In the genomic region with DNA sequence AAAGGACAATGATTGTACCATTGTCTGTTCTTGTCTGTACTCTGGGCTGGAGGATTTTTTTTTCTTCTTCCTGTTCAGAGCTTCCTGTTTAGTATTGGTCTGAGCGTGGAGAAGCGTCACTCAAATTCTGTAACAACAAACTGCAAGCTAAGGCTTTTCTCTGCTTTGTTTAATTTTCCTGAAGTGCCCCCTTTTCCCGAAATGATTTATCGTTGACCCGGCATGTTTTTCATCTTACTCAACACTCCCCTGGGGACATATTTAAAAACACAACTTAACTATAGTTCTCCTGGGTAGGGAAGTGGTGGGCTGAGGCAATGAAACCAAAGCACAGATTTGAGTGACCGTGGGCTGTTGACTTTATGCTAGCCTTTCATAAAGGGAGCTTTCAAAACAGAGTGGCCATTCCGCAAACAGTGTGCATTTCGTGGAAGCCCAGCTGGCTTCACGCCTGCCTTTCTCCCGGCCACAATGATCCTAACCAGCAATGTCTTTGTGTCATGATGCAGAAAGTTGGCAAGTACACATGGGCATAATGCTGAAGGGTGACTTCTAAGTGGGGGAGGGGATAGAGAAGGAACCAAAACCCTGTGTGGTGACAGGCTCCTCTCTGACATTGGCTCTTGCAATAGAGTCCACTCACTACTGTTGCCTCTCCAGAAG, we compare ENCODE assay signal across 8 mouse cellular contexts.
DNase-seq lines count a peak whose midpoint lies in the region; ATAC-seq and TF ChIP-seq lines count a peak whose summit lies in the region.

No protein-coding gene starts in this region.

- 69% methylated on average over 10 of the region's 10 CpGs for WGBS in midbrain, embryonic 12.5 days
- 59% methylated on average over 10 of the region's 10 CpGs for WGBS in midbrain, embryonic 15.5 days
- 52% methylated on average over 10 of the region's 10 CpGs for WGBS in heart, postnatal 0 days
- WGBS in liver, embryonic 12.5 days (ENCODE audit: insufficient replicate concordance), result 59% methylated on average over 10 of the region's 10 CpGs
- WGBS in neural tube, embryonic 15.5 days, result 39% methylated on average over 10 of the region's 10 CpGs
- 48% methylated on average over 10 of the region's 10 CpGs for WGBS in thymus, adult 2 months

- H3K9me3 ChIP-seq in midbrain, embryonic 12.5 days, result no peaks in the 10 kb centered on the region
- no peaks in the 10 kb centered on the region for H3K9me3 ChIP-seq in midbrain, embryonic 15.5 days
- H3K9me3 ChIP-seq in heart, postnatal 0 days (replicated peaks; ENCODE audit: control insufficient read depth, low read length), result no peaks in the 10 kb centered on the region
- no peaks in the 10 kb centered on the region for H3K9me3 ChIP-seq in liver, embryonic 12.5 days (replicated peaks)
- no peaks in the 10 kb centered on the region for H3K9me3 ChIP-seq in neural tube, embryonic 15.5 days (replicated peaks)

- peak; percentile 73 for DNase-seq in brain, embryonic 14.5 days (ENCODE audit: low read depth)
- DNase-seq in heart, postnatal 0 days (ENCODE audit: low spot score), result peak; percentile 30
- no peak for DNase-seq in thymus, adult 2 months

- no peaks in the 10 kb centered on the region for H3K27me3 ChIP-seq in midbrain, embryonic 12.5 days
- no peaks in the 10 kb centered on the region for H3K27me3 ChIP-seq in midbrain, embryonic 15.5 days (replicated peaks)
- no peaks in the 10 kb centered on the region for H3K27me3 ChIP-seq in heart, postnatal 0 days (ENCODE audit: control insufficient read depth, insufficient read depth, low read length)
- no peaks in the 10 kb centered on the region for H3K27me3 ChIP-seq in liver, embryonic 12.5 days (replicated peaks)
- no peaks in the 10 kb centered on the region for H3K27me3 ChIP-seq in neural tube, embryonic 15.5 days (replicated peaks)
- no peaks in the 10 kb centered on the region for H3K27me3 ChIP-seq in thymus, adult 2 months (ENCODE audit: control insufficient read depth, insufficient read depth, low read length)

- no peak for TF ChIP-seq CTCF in brain, embryonic 14.5 days (IDR thresholded peaks at IDR 0.05; ENCODE audit: borderline replicate concordance, extremely low read depth, insufficient read depth, insufficient read length)
- no peak for TF ChIP-seq CTCF in heart, postnatal 0 days (IDR thresholded peaks at IDR 0.05; ENCODE audit: low read depth)
- TF ChIP-seq CTCF in thymus, adult 2 months (IDR thresholded peaks at IDR 0.05; ENCODE audit: borderline replicate concordance, control insufficient read depth, extremely low read depth, insufficient read depth, low read length, poor library complexity), result no peak

- 0 out of 2 replicates have a peak overlapping the region, but pooled peaks have one; percentile 20 for H3K27ac ChIP-seq in midbrain, embryonic 12.5 days (replicated peaks)
- no peak overlapping the region for H3K27ac ChIP-seq in midbrain, embryonic 15.5 days
- H3K27ac ChIP-seq in heart, postnatal 0 days (ENCODE audit: low read depth), result peak overlapping the region; percentile 73
- peak overlapping the region; percentile 92 for H3K27ac ChIP-seq in liver, embryonic 12.5 days
- peak overlapping the region; percentile 67 for H3K27ac ChIP-seq in neural tube, embryonic 15.5 days (replicated peaks)
- no peak overlapping the region for H3K27ac ChIP-seq in thymus, adult 2 months (ENCODE audit: control insufficient read depth, insufficient read depth, low read length)

- no peak for TF ChIP-seq POLR2A in brain, embryonic 14.5 days (IDR thresholded peaks at IDR 0.05; ENCODE audit: borderline replicate concordance, extremely low read depth, insufficient read depth, insufficient read length, poor library complexity, severe bottlenecking)
- no peak for TF ChIP-seq POLR2A in thymus, adult 2 months (IDR thresholded peaks at IDR 0.05; ENCODE audit: control insufficient read depth, extremely low read depth, insufficient read depth, low read length, poor library complexity)

- H3K4me3 ChIP-seq in midbrain, embryonic 12.5 days, result no peak overlapping the region
- H3K4me3 ChIP-seq in midbrain, embryonic 15.5 days, result no peak overlapping the region
- H3K4me3 ChIP-seq in heart, postnatal 0 days (ENCODE audit: low read depth, low read length), result no peak overlapping the region
- H3K4me3 ChIP-seq in liver, embryonic 12.5 days, result no peak overlapping the region
- H3K4me3 ChIP-seq in neural tube, embryonic 15.5 days (replicated peaks), result no peak overlapping the region
- no peak overlapping the region for H3K4me3 ChIP-seq in thymus, adult 2 months (ENCODE audit: control insufficient read depth, insufficient read depth, low read length)

- TF ChIP-seq EP300 in heart, postnatal 0 days (IDR thresholded peaks at IDR 0.05; ENCODE audit: low read depth), result no peak

- H3K4me1 ChIP-seq in midbrain, embryonic 12.5 days, result no peaks in the 10 kb centered on the region
- H3K4me1 ChIP-seq in midbrain, embryonic 15.5 days, result no peaks in the 10 kb centered on the region
- peaks cover 17% of the 10 kb centered on the region for H3K4me1 ChIP-seq in heart, postnatal 0 days (ENCODE audit: control insufficient read depth, insufficient read depth)
- peaks cover 95% of the 10 kb centered on the region for H3K4me1 ChIP-seq in liver, embryonic 12.5 days
- peaks cover 13% of the 10 kb centered on the region for H3K4me1 ChIP-seq in neural tube, embryonic 15.5 days
- peaks cover 26% of the 10 kb centered on the region for H3K4me1 ChIP-seq in thymus, adult 2 months (replicated peaks; ENCODE audit: control insufficient read depth, insufficient read depth, low read length)

- no peak overlapping the region for H3K4me2 ChIP-seq in midbrain, embryonic 12.5 days (replicated peaks)
- no peak overlapping the region for H3K4me2 ChIP-seq in midbrain, embryonic 15.5 days
- H3K4me2 ChIP-seq in heart, postnatal 0 days (ENCODE audit: low read depth, low read length), result peak overlapping the region; percentile 18; the same call in 1 of the 2 replicates
- 0 out of 2 replicates have a peak overlapping the region, but pooled peaks have one; percentile 9 for H3K4me2 ChIP-seq in liver, embryonic 12.5 days
- H3K4me2 ChIP-seq in neural tube, embryonic 15.5 days, result peak overlapping the region; percentile 23; the same call in 1 of the 2 replicates

- no peaks in the 10 kb centered on the region for H3K36me3 ChIP-seq in midbrain, embryonic 12.5 days
- no peaks in the 10 kb centered on the region for H3K36me3 ChIP-seq in midbrain, embryonic 15.5 days (replicated peaks)
- no peaks in the 10 kb centered on the region for H3K36me3 ChIP-seq in heart, postnatal 0 days (replicated peaks; ENCODE audit: control insufficient read depth, insufficient read depth, low read length)
- H3K36me3 ChIP-seq in liver, embryonic 12.5 days, result no peaks in the 10 kb centered on the region
- H3K36me3 ChIP-seq in neural tube, embryonic 15.5 days, result no peaks in the 10 kb centered on the region
- H3K36me3 ChIP-seq in thymus, adult 2 months (ENCODE audit: control insufficient read depth, insufficient read depth, low read length), result no peaks in the 10 kb centered on the region

- no peak overlapping the region for H3K9ac ChIP-seq in midbrain, embryonic 12.5 days (replicated peaks)
- H3K9ac ChIP-seq in midbrain, embryonic 15.5 days, result no peak overlapping the region
- no peak overlapping the region for H3K9ac ChIP-seq in heart, postnatal 0 days (replicated peaks; ENCODE audit: low read depth, low read length)
- H3K9ac ChIP-seq in liver, embryonic 12.5 days, result peak overlapping the region; percentile 67
- no peak overlapping the region for H3K9ac ChIP-seq in neural tube, embryonic 15.5 days (replicated peaks)

- ATAC-seq in midbrain, embryonic 12.5 days (ENCODE audit: low FRiP score, low read depth), result no peak
- ATAC-seq in midbrain, embryonic 15.5 days (replicated peaks), result no peak
- peak; percentile 50; the same call in 1 of the 2 replicates for ATAC-seq in heart, postnatal 0 days (ENCODE audit: insufficient read depth, low read depth)
- ATAC-seq in liver, embryonic 12.5 days, result no peak
- ATAC-seq in neural tube, embryonic 15.5 days (ENCODE audit: low FRiP score), result 0 out of 2 replicates have a peak, but pooled peaks have one; percentile 57
- ATAC-seq in erythroblast, adult 5-6 weeks (replicated peaks; ENCODE audit: low FRiP score, poor library complexity, severe bottlenecking), result no peak

Comparison
In these comparisons a context has a peak if more than half of its experiments do, and no peak if none do; other contexts are left out.
1. H3K27ac ChIP-seq: peak in midbrain, embryonic 12.5 days (single experiment), heart, postnatal 0 days (single experiment), liver, embryonic 12.5 days (single experiment) and neural tube, embryonic 15.5 days (single experiment); none in midbrain, embryonic 15.5 days (single experiment) and thymus, adult 2 months (single experiment).
2. ATAC-seq: peak in heart, postnatal 0 days (single experiment) and neural tube, embryonic 15.5 days (single experiment); none in midbrain, embryonic 12.5 days (single experiment), midbrain, embryonic 15.5 days (single experiment), liver, embryonic 12.5 days (single experiment) and erythroblast, adult 5-6 weeks (single experiment).
3. H3K4me2 ChIP-seq: peak in heart, postnatal 0 days (single experiment), liver, embryonic 12.5 days (single experiment) and neural tube, embryonic 15.5 days (single experiment); none in midbrain, embryonic 12.5 days (single experiment) and midbrain, embryonic 15.5 days (single experiment).